Mouse (Mus musculus) CH12F3 (cell line): ENCODE measurements around the gene Prkag2.

Experiments used
- in situ Hi-C: fragments of 300-500 bp; cut with MboI; formaldehyde crosslinking; loops from 2 replicates; pipeline ENCODE4 v1.14.3; 2020; ENCODE audit warnings: low sequenced_read_pairs

Prkag2 gene

DNA sequence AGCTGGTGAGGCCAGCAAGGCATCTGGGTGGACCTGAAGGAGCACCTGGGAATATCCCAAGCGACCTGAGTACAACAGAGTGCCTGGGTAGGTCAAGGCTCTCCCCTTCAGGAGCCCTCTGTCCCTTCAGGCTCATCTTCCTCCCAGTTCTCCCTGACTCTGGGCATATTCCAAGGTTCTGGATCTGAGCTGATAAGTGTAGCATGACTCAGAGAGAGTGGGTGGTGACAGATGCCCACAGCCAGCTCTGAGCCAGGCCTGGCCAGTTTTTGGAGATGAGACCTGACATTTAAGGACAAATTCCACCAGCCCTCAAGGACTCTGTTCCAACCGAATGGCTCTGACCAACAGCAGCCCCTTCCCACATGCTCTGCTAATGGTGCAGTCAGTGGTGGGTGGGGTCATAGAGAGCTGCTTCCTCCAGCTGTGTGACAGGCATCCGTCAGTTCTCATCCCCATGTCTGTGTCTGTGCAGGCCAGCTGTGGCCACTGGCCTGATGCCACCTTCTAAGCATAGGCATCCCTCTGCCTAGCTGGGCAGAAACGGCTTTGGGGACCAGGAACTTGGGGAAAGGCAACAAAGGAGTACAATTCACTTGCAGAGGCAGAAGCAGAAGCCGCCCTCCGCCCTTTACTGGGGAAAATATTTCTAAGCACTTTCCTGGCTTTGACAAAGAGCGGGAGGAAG lies 46.3 kb downstream of the Prkag2 start:
- in situ Hi-C loops: no loop called here

DNA sequence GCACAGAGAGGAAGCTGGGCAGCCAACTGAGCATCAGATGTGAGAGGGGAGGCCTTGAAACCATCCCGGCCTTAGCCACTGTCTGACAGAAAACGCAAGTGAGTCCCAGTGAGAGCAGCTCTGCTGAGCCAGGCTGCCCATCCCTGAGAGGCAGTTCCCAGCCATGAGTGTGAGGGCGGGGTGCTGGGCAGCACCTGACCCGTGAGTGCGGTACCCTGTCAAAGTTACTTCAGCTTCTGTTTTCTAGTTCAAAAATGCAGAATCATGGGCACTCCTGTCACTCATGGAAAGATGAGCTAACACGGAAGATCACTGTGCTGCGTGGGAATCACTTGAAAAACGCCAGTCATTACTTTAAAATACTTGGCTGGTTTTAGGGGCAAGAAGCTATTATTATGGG lies 49.6 kb downstream of the Prkag2 start:
- in situ Hi-C loops: no loop called here

DNA sequence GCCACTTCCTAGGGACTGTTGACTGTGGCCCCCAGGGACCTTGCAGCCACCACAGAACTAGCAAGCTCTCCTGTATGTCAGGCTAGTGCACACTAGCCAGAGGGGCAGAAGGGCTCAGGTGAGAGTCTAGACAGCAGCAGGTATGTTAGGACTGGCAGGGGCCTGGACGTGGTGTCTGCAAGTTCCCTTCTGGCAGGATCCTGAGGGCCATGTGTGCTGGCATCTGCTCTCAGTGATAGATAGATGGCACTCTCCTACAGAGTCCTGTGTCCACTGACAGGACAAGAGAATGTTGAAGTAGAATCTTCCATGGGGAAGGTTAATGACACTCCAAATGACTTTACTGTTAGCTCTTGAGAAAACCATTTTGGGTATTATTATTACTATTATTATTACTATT lies 52.8 kb downstream of the Prkag2 start:
- in situ Hi-C loops: no loop called here

DNA sequence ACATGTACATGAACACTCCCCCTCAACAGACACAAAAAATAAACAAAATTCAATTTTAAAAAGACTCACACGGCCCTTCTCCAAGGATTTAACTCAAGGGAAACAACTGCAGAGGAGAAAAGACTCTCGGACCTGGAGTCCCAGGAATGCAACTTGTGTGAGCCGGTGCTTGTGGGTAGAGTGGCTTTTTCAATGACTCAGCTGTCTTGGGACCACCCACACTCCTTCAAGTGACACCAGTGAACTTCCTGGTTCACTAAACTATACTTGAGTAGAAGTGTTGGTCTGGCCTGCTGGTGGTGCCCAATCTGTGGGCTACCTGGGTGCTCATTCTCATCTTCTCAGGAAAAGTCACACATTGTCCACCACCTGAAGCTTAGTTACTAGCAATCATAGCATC lies 53.7 kb downstream of the Prkag2 start:
- in situ Hi-C loops: no loop called here

DNA sequence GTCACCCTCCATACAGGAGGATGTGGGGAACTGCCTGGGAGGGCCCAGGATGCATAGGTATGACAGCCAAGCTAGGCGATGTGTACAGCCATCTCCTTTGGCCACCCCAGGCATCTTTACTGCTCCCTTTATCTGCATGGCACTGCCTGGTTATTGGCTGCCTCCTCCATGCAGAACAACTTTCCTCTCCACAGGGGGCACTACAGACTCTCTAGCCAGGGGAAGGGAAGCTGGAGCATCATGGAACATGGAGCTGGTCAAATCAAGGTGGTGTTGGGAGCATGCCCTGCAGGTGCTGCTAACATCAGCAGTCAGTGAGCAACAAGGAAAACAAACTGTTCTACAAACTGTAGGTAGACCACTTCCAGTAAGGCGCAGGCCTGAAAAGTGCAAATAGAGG lies 56.4 kb downstream of the Prkag2 start:
- in situ Hi-C loops: no loop called here

DNA sequence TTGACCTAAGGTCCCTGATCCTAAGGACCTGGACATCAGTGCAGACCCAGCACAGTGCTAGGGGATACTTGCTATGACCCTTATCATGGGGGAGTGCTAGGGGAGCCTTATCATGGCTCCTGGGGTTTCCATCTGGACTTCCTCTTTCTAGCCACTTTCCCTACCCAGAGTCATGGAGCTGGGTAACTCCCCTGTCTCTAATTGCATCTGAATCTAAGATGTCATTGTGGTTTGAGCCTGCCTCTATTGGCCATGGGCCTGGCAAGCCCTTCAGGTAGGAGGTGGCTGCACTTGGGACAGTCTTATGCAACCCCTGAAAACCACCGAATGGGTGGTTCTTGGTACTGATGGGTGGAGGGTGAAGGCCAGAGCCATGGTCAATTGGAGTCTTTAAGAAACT lies 58.5 kb downstream of the Prkag2 start:
- in situ Hi-C loops: no loop called here

DNA sequence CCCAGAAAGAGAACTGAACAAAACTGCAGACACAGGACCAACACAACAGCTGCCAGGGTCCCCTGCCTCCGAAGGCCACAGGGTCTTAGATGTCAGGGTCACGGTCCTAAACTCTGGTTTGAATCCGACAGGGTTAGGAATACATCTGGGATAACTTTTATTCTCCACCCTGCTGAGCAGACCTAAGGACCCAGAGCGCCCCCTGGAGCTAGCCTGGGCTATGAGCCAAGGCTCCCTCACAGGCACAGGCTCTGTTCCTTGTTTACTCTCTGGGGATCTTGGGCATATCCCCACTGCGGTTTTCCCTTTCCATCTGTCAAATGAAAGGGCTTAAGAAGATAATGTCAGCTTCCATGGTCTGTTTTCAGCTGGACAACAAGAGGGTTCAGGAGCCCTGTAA lies 59.1 kb downstream of the Prkag2 start:
- in situ Hi-C loops: no loop called here

DNA sequence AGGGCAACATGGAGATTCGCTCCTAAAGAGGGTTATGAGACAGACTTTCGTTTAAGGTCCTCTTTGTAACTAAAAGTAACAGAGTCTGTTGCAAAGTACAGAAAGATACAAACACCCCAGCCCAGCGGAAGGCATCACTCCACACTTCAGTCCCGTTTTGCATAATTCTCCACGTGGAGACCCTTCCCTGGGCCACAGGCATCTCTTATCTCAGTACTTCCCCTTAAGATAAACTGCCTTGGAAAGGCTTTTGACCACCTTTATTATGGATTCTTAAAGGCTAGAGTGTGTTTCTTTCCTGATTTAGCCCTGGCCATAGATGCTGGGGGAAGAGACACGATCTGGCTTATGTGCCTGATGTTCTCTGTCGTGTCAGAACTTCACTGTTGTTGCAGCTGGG lies 59.5 kb downstream of the Prkag2 start:
- in situ Hi-C loops: no loop called here

DNA sequence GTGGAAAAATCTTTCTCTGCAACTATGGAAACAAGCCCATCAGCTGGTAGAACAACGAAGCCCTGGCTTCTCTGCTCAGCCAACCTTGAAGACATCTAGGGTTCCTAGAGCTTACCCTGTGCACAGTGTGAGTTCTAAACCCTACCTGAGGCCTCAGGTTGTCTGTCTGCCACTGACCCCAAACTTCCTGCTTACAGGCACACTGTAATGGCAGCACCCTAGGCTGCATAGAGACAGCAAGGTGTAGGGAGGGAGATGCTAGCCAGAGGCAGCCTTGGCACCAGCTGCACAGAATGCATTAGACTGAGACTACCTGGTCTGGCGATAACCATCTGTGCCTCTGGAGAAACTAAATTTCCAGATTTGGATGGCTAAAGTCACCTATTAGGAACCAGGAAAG lies 61.6 kb downstream of the Prkag2 start:
- in situ Hi-C loops: no loop called here

DNA sequence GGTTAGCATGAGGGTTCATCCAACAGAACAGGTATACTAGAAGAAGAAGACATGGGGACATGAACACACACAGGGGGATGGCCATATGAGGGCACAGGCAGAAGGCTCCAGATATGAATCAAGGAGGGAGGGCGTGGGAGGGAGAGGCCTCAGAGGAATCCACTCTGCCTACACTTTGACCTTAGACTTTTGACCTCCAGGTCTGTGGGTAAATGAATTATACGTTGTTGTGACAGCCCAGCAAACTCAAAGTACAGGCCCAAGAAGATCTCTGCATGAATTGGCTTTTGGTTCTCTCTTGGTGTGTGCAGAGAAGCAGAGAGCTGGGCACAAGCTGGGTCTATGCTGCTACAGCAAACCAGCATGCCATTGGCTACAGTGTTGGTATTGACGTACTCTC lies 65.1 kb downstream of the Prkag2 start:
- in situ Hi-C loops: no loop called here

DNA sequence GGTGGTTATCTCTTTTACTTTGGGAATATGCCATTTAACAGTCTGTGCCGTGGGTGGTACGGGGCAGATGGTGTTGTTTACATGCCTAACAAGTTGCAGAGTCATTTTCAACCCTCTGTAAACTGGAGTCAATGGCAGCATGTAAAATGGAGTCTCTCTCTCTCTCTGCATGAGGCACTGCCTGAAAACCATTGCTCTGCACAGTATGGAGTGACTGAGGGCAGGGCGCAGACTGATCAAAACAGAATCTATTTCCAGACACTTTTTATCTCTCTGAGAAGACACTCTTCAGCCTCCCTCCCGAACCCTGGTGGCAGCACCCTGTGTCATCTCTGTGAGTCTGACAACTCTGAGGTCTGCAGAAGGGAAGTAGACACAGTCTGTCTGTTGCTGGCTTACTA lies 69.0 kb downstream of the Prkag2 start:
- in situ Hi-C loops: no loop called here

DNA sequence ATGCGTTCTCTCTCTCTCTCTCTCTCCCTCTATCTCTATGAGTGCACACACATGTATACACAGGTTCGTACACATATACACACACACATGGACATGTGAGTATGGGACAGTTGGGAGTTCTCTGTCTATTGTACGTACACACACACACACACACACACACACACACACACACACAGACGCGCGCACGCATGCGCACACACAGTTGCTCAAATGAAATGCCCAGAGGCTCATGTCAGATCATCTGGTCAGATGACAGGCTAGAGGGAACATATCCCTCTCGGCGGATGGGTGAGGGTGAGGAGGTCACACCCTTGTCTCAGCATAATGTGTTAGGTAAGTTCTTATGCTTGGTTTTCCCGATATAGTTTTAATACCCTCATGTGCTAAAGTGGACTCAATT lies 69.4 kb downstream of the Prkag2 start:
- in situ Hi-C loops: no loop called here

DNA sequence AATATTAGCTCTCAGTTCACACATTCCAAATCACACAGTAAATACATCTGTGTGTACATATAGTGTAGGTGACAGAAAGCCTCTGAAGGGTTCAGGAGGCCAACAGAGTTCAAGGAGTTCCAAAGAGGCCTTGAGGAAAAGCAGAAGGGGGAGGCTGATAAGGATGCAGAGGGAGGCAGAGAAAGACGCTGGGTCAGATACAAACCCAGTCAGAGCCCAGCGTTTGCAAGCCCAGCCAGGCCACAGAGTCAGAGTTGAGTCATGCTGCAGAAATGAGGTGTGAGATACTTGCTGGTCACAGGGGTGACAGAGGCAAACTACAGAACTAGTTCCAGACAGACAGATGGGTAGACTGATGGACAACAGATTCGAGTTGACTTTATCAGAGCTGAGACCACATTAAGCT lies 70.2 kb downstream of the Prkag2 start:
- in situ Hi-C loops: no loop called here

DNA sequence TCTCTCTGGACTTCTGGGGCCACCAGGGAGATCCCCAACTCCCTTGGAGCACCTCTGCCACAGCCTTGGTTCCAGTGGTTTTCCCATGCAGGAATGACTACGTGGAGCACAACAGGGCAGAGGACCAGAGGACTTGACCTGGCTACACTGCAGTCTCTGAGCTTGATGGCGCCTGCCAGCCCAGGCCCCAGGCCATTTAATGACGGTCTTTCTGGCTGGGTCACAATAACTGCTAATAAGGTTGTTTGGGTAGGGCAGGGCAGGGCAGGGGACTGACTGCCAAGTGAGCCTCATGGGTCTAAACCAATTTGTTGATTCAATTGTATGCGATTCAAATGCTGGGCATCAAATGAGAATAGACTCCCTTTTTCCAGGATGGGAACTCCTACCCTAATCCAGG lies 72.8 kb downstream of the Prkag2 start:
- in situ Hi-C loops: no loop called here

DNA sequence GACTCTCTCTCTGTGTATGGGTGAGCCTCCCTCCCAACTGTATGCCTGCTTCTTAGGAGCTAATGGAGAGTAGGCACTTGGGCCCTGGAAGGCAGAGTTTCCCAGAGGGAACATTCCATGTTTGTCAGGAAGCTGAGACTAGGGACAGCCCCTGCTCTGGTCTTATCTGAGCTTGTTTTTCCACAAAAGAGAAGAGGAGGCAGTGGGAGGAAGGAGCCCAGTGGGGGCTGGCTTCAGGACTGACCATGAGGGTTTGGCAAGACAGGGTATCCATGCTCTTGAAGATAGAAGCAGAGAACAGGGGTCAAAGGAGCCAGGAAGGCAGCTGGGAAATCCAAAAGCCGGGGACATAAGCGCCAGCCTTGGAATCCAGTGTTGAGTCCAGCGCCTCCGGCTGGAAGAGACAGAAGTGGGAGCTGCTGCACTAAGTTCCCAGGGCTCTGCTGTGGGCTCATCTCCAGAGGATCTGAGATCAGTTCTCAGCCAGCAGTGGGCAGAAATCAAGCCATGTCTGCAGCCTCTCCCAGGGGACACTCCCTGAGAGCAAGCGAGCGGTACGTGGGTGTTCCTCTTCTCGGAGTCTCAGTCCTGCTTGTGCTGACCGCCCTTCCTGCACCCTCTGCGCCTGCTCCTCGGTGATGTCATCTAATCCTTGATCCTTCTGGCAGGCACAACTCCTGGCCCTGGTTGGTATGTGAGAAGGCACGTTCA lies 75.0 kb downstream of the Prkag2 start:
- in situ Hi-C loops: no loop called here

DNA sequence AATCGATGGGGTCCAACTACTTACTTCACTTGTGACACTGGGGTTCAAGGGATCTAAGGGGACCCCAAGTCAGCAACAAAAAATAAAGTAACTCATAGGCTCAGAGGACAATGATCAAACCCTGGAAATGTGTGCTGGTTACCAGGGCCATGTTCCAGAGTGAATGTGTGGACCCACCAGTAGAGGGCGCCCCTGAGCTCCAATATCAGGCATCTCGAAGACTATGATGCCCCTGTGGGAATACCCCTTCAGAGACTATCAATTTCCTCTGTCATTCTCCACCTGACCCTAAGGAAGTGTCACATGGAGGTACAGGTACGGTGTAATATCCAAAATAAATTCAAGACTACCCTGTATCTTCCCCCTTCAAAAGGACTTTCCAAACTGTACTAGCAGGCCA lies 77.5 kb downstream of the Prkag2 start:
- in situ Hi-C loops: no loop called here

DNA sequence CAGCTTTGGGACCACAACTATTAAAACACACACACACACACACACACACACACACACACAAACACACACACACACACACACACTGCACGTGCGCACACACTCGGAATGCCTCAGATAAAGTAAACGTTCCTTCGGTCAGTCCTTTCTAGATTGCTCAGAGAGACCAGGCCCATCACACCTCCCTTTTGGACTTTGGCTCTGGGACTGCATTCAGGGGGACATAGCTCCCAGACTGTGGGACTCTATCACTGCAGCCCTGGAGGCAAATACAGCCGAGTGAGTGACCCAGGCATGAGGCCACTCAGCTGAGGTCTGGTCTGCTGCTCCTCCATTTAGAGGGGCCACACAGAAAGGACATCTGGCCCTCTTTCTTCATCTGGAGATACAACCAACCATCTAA lies 81.2 kb downstream of the Prkag2 start:
- in situ Hi-C loops: no loop called here

DNA sequence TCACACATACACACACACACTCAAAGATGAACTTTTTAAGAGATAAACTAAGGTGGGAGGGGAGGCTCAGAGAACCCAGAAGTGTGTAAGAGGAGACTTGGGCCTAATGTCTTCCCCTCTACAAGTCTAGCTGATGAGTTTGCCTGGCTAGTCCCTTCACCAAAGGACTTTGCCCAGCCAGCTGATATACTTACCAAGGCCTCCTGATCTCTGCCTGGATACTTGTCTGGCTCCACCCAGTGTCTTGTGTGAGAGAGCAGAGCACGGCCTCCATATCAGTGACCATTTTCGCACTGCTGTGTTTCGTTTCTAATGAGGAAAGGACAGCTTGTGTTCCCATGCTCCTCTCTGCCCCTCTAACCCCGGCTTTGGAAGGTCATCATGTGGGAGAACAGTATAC lies 88.3 kb downstream of the Prkag2 start:
- in situ Hi-C loops: no loop called here

DNA sequence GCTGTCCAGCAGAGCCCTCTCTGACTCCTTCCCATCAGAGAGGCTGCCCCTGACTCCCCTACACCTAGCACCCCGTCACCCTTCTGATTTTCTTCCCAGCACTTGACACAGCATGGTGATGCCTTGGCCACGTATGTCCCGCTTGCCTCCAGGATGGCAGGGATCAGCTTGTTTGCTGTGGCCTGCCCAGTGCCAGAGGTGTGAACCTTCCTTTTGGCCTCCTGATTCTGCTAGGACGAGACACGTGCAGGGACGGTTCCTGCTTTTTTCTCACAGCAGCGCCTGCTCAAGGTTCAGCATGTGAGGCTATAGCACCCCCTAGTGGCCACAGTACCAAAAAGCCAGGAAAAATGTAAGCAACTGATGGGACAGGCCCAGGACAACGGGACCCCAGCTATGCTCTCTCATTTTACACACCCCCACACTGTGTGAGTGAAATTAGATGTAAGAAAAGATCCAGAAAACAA lies 89.4 kb downstream of the Prkag2 start:
- in situ Hi-C loops: no loop called here

DNA sequence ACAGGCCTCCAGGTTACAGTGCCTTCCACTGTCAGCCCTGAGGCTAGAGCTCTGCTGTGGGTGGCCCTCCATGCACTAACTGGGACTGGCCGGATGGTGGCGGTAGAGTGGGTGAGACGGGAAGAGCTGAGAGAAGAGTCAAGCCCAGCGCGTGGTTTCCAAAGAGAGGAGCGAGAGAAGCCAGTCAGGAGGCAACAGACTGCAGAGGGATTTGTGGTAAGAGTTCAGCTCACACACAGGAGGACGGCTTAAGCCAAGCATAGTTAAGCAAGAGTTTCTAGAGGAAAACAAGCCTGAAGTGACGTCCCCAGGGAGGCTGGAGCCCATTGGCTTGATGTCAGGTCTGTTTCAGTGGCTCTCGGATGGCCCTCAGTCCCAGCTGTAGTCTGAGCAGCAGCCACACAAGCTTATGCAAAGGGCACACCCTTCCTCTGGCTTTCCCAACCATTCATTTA lies 90.0 kb downstream of the Prkag2 start:
- in situ Hi-C loops: no loop called here

DNA sequence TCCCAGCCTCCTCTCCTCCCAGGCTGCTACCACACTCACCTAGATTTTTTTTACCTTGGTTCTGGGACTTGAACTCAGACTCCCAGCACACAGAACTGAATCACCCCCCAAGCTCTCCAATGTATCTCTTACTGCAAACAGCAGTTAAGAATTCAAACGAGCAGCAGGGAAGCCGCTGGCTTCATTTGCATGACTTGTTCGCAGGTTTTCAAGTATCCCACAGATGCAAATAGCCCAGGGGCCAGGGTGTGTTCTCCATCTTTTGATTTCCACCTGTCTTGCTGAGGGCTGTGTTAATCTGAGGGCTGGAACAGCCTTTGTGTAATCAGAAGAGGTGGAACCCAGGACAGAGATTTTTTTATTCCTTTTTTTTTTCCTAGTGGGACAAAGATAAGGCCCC lies 90.7 kb downstream of the Prkag2 start:
- in situ Hi-C loops: no loop called here

DNA sequence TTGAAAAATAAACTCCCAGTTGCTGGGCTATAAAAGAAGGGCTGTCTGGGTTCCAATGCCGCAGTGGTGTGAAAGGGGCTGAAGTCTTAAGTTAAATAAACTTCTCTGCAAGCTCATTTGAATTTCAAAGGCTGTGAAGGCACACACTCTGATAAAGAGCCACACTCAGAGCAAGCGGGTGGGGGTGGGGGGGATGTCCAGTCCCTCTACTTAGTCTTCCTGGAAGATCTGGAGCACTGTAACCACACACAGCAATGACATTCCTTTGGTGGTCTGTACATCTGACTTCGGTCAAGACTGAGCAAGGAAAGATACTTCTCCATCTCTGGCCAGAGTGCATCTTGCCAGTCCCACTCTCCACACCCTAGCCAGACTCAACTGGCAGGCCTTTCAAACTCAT lies 91.5 kb downstream of the Prkag2 start:
- in situ Hi-C loops: no loop called here

DNA sequence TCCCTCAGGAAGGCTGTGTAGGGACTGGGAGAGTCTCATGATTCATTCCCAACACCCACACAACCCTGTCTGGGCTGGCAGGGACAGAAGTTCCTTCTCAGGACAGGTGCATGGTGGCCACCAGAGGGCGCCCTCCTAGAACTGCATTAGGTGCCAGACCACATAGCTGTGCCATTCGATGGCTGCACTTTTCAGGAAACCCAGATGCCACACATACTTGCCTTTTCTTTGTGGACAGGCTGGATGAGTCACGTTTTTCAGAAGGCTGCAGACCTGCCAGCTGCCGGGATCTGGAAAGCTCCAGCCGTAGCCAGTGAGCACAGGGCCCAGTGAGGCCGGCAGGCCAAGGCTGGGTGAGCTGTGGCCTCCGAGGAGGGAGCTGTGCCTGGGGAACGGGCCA lies 93.6 kb downstream of the Prkag2 start:
- in situ Hi-C loops: no loop called here
